Mouse (Mus musculus): Measurements from ENCODE around the gene Fxyd4.

Fxyd4 gene

DNA sequence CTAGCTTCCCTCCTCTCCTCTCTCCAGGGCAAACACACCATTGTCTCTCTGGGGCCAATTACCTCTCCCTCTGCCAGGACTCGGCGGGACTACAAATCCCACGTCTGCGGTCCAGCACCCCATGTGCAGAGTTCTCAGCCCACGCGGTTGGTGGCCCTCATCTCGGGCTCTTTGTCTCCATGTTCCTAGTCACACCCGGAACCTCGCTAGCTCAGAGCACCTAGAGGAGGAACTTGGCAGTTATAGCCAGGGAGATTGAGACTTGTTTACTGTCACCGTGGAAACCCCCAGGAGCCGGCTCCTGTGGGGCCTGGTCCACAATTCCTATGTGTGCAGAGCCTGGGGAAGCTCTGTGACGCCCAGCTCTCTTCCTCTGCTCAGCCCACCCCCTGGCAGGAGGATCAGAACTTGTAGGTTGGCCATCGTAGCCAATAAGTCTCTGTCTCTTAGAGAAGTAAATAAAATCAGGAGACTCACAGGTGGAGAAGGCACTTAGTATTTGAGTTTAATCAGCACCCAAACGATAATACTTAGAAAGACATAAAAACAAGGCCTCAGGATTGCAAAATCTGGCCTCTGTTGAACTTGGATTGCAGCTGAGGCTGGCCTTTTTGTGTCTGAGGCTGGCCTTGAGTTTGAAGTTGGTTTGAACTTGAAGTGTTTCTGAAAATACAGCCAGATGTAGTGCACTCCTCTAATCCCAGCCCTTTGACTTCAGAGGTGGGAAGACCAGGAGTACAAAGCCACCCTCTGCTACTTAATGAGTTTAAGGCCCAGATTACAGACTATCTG lies 45.9 kb downstream of the Fxyd4 start:
- DNase-seq (ENCODE audit: low spot score) = no peak

GRCm38 (mm10) chr6:117890257-117890656 lies 47.2 kb downstream of the Fxyd4 start:
- DNase-seq (ENCODE audit: low spot score) = no peak

- no peak for DNase-seq (ENCODE audit: low spot score)
Measured at GRCm38 (mm10) chr6:117888642-117889096, 48.8 kb downstream of the Fxyd4 start.

GRCm38 (mm10) chr6:117888032-117888431 lies 49.5 kb downstream of the Fxyd4 start:
- no peak for DNase-seq (ENCODE audit: low spot score)

GRCm38 (mm10) chr6:117885943-117886342 lies 51.5 kb downstream of the Fxyd4 start:
- no peak for DNase-seq (ENCODE audit: low spot score)

Data from MN1 (cell line).